Mouse (Mus musculus): ENCODE results near the gene Tmem245.

GRCm38 (mm10) chr4:56942567-56942966, 4.7 kb downstream of the Tmem245 start:
- no peak for TF ChIP-seq POLR2A (IDR thresholded peaks at IDR 0.05; ENCODE audit: insufficient read length, low read depth)
- no peak for TF ChIP-seq REST (IDR thresholded peaks at IDR 0.05; ENCODE audit: insufficient read depth, insufficient read length)

Data from myocyte (in vitro differentiated cells).